Mouse (Mus musculus) lung, postnatal 0 days (tissue): ENCODE measurements around the gene Scgb1a1.

Source experiments
- CTCF ChIP-seq: IDR thresholded peaks from 2 replicates; pipeline ENCODE4 v1.5.1; 2016; ENCODE audit warnings: antibody characterized with exemption, mild to moderate bottlenecking
- EP300 ChIP-seq: IDR thresholded peaks from 2 replicates; pipeline ENCODE4 v1.6.1; 2016; ENCODE audit warnings: antibody characterized with exemption, mild to moderate bottlenecking, control low read depth

GRCm38 (mm10) chr19:9063831-9064230 lies 23.9 kb downstream of the Scgb1a1 start:
- TF ChIP-seq CTCF (no peak), EP300 (no peak)
